Mouse (Mus musculus) lung, postnatal 10 days (tissue): ENCODE measurements around the gene Adamtsl2.
A peak's percentile ranks its signal among the peaks of the same experiment; 100 is the strongest.

Source experiments
- DNase-seq: peaks from one replicate; pipeline ENCODE4 v3.0.0; 2021

The Adamtsl2 gene

GRCm38 (mm10) chr2:27077655-27078244 is 1.4 kb upstream of the Adamtsl2 start:
- DNase-seq, result peak; percentile 69

GRCm38 (mm10) chr2:27078312-27078711 is 867 bp upstream of the Adamtsl2 start:
- DNase-seq, result no peak

GRCm38 (mm10) chr2:27079649-27080048 is 470 bp downstream of the Adamtsl2 start:
- DNase-seq, result peak; percentile 66

- peak; percentile 60 for DNase-seq
Observed at GRCm38 (mm10) chr2:27083761-27084475, 4.7 kb downstream of the Adamtsl2 start.

GRCm38 (mm10) chr2:27084963-27085362 is 5.8 kb downstream of the Adamtsl2 start:
- DNase-seq, result peak; percentile 34

- peak; percentile 66 for DNase-seq
Observed at GRCm38 (mm10) chr2:27085801-27086200, 6.6 kb downstream of the Adamtsl2 start.

DNA sequence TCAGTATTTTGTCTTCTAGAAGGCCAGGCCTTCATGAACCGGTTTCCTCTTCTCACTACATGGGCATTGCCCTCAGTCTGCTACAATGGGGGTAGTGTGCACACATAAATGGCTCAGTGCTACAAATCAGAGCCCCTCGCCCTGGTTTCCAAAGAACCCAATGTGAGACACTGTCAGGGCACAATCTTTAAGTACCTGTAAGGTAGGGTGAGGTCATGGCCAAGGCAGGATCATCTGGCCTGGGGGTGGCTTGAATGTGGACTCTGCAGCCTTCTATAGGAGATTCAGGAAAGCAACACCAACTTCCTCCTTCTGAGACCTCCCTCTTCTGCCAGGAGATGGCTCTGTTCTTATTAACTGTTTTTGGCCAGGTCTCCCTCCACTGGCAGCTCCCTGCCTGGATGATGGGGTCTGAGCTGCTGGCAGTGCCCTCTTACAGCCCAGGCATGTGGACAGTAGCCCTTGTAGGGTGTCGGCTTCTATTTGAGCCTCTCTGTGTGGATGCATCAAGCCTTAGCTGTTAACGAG is 7.4 kb downstream of the Adamtsl2 start:
- DNase-seq, result no peak

DNA sequence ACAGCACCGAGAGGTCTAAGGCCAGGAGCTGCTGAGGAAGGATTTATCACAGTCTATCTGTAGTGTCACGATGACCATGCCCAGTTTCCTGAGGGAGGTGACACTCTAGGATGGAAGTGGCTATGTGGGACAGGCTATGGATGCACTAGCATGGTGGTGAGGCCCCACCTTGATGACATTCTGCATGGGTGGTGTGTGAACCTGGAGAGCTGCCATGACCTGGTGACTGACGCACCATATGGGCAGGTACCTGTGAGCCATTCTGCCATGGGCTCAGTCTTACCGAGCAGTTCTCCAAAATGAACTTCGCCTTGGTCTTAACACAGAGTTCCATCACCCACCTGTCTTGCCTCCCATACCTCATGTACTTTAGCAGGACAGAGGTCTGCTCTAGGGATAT is 8.4 kb downstream of the Adamtsl2 start:
- peak; percentile 30 for DNase-seq

- peak; percentile 91 for DNase-seq
Observed at GRCm38 (mm10) chr2:27088071-27088644, 9.0 kb downstream of the Adamtsl2 start.

DNA sequence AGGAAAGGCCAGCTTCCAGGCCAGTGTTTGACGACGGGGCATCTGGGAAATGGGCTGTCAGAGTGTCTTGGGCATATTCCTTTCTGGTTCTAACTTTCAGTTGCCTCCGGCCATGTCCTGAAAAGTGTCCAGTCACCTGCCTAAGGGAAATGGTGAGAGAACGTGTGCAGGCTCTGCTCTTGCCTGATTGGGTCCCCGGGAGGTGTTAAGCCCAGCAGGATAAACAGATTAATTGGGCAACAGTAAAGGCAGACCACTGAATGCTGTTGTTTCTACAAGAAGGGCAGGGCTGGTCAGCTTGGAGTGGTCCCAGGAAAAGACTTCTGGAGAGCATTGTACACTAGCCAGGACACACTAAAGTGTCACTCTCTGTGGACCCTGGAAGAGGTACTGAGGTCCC is 9.5 kb downstream of the Adamtsl2 start:
- DNase-seq, result peak; percentile 52

- peak; percentile 60 for DNase-seq
Observed at GRCm38 (mm10) chr2:27089238-27089637, 10.1 kb downstream of the Adamtsl2 start.

DNA sequence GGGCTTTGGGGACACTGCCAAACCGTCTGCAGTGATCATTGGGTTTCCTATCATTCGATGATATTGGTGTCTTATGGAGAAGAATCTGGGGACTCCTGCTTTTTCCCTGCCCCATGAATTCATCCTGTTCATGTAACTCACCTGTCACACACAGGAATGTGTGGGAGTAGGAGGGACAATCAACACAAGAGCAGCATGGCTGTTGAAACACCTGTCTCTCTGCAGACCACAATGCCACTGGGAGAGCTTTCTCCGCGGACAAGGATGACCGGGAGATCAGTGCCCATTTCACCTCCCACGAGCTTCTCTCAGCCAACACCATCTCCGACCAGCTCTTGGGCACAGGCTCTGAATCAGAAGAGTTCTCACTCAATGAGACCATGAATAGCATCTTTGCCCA is 16.0 kb downstream of the Adamtsl2 start:
- DNase-seq, result no peak

- peak; percentile 81 for DNase-seq
Observed at GRCm38 (mm10) chr2:27096341-27096981, 17.3 kb downstream of the Adamtsl2 start.

GRCm38 (mm10) chr2:27097241-27097656 is 18.1 kb downstream of the Adamtsl2 start:
- peak; percentile 46 for DNase-seq

GRCm38 (mm10) chr2:27097776-27098175 is 18.6 kb downstream of the Adamtsl2 start:
- DNase-seq, result peak; percentile 87

DNA sequence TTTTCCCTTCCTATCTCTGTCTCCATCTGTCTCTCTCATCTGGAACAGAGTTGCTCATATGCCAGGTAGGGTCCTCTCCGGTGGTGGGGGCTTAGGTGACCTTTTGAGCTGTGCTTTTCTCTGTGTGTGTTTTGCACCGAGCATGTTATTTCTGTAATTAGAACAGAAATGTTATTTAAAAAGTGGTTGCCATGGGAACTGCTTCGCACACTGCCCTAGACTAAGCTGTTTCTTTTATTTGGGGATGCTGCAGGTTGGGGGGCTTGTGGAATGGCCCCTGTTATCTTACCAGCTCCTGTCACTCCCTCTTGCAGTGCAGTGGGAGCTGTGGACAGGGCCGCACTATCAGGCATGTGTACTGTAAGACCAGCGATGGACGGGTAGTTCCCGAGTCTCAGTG is 24.4 kb downstream of the Adamtsl2 start:
- DNase-seq, result no peak

DNA sequence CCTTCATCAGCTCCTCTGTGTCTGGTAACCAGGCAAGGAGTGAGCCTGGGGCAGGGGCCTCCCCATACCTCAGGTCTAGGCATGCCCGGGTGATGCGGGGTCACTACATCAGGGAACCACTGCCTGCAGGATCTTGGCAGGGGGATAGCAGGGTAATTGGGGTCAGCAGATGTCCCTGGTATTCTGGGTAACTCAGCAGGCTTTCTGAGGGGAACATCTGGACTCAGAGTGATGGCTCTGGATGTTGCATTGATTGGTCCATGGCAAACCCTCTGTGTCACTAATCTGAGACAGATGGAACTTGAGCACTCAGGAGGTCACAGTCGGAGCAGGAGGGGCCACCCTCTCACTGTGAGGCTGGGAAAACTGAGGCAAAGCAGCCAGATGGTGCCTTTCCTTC is 27.6 kb downstream of the Adamtsl2 start:
- no peak for DNase-seq

DNA sequence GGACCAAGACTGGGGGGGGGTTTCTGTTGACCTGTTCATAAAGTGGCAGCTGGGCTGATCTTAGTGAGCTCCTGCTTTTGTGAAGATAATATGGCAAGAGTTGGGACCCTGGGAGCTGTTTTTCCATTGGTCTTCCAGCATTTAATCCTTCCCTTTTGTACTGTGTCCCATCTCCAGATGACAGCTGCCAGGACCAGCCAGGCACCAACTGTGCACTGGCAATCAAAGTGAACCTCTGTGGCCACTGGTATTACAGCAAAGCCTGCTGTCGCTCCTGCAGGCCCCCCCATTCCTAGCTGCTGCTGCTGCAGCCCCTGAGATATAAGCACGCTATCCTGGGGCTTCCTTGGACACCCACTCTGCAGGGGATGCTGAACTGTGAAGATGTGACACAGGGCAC is 29.0 kb downstream of the Adamtsl2 start:
- no peak for DNase-seq

- DNase-seq, result no peak
Observed at GRCm38 (mm10) chr2:27109052-27109451, 29.9 kb downstream of the Adamtsl2 start.

- no peak for DNase-seq
Observed at GRCm38 (mm10) chr2:27112585-27112984, 33.4 kb downstream of the Adamtsl2 start.

DNA sequence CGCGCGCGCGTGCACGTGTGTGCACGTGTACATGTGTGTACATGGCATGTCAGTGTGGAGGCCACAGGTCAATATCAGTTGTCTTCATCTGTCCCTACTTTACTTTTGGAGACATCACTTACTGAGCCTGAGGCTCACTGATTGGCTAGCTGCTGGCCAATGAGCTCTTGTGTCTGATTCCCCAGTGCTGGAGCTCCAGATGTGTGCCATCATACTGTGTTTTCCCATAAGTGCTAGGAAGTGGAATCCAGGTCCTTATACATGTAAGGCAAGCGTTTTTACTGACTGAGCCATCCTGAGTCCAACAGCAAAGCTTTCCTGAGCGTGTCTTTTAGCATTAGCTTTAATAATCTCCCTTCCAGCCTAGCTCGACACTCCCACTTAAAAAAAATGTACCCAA is 35.0 kb downstream of the Adamtsl2 start:
- no peak for DNase-seq

DNA sequence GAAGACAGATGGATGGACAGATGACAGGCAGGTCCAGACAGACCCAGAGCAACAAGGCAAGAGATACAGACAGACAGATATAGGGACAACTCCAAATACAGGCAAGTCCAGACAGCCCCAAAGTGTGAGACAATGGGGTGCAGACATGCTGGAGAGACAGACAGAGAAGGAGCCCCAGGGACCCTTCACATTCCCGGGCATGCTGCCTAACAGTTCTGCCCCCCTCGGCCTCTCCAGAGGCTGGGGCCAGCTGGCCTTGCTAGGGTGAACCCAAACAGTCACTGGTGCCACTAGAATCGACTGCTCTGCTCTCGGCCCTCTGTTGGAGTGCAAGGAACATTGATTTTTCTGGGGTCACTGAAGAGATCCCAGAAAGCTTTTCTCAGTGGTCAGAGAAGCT is 39.3 kb downstream of the Adamtsl2 start:
- peak; percentile 58 for DNase-seq

GRCm38 (mm10) chr2:27119766-27120165 is 40.6 kb downstream of the Adamtsl2 start:
- DNase-seq, result no peak

DNA sequence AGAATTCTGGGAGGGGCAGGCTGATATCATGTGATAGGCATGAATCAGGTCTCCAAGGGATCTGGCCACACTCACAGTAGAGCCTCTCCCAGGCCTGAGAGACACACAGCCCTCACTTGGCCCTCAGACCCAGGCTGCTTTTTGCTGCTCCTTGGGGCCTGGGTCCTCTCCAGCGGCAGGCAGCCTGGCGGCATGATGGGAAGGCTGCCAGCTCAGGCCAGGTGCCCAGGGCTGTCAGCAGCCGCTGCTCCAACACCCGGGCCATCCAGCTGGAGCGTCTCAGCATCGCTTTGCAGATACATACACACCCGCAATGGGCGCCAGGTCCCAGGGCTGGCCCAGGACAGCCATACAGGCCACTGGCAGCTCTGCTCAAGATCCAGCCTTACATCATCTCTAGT is 41.1 kb downstream of the Adamtsl2 start:
- DNase-seq, result peak; percentile 85
